Mouse (Mus musculus) CH12.LX (cell line): ENCODE measurements at regions not wholly inside any gene's neighbourhood (a gene's known extent, or its start where the extent isn't known, plus 50 kb on each side); places are given as distances from the start of the nearest gene placed in this dataset.

ENCODE experiments used
- CTCF ChIP-seq, 2 experiments: IDR thresholded peaks in 1 of 2; conservative IDR thresholded peaks in 1 of 2; 2 replicates each; pipeline ENCODE4 v1.5.1; 2011 to 2012; ENCODE audit warnings: low read depth in 2 of 2, low read length in 2 of 2, improper control_type of control experiment in 1 of 2, inconsistent platforms in 1 of 2, mild to moderate bottlenecking in 1 of 2, moderate library complexity in 1 of 2
- E2F4 ChIP-seq: IDR thresholded peaks from 2 replicates; pipeline ENCODE4 v1.6.1; 2011; ENCODE audit warnings: low read depth, low read length, improper control_type of control experiment; ENCODE audit not compliant: insufficient replicate concordance
- ELF1 ChIP-seq: IDR thresholded peaks from 2 replicates; pipeline ENCODE4 v1.6.1; 2014; ENCODE audit warnings: low read depth, mild to moderate bottlenecking, inconsistent platforms, low read length, improper control_type of control experiment
- EP300 ChIP-seq: IDR thresholded peaks from 2 replicates; pipeline ENCODE4 v1.6.1; 2011; ENCODE audit warnings: low read length, improper control_type of control experiment
- JUND ChIP-seq: conservative IDR thresholded peaks from 2 replicates; pipeline ENCODE4 v1.6.1; 2011; ENCODE audit warnings: low read depth, low read length, improper control_type of control experiment
- MYC ChIP-seq: IDR thresholded peaks from 2 replicates; pipeline ENCODE4 v1.6.1; 2011; ENCODE audit warnings: low read depth, mild to moderate bottlenecking, improper control_type of control experiment, low read length
- POLR2A ChIP-seq: IDR thresholded peaks from 2 replicates; pipeline ENCODE4 v1.6.1; 2011; ENCODE audit warnings: low read depth, mild to moderate bottlenecking, improper control_type of control experiment, low read length
- POLR2AphosphoS2 ChIP-seq: IDR thresholded peaks from 2 replicates; pipeline ENCODE4 v1.6.1; 2011; ENCODE audit warnings: low read depth, low read length, improper control_type of control experiment
- RAD21 ChIP-seq: IDR thresholded peaks from 2 replicates; pipeline ENCODE4 v1.6.1; 2011; ENCODE audit warnings: low read depth, mild to moderate bottlenecking, low read length, improper control_type of control experiment, moderate library complexity
- SIN3A ChIP-seq: IDR thresholded peaks from 2 replicates; pipeline ENCODE4 v1.6.1; 2012; ENCODE audit warnings: low read length, improper control_type of control experiment, inconsistent platforms
- USF1 ChIP-seq: IDR thresholded peaks from 2 replicates; pipeline ENCODE4 v1.6.1; 2014; ENCODE audit warnings: low read depth, mild to moderate bottlenecking, inconsistent platforms, low read length, improper control_type of control experiment
- ZC3H11A ChIP-seq: IDR thresholded peaks from 2 replicates; pipeline ENCODE4 v1.6.1; 2012; ENCODE audit warnings: low read depth, mild to moderate bottlenecking, inconsistent platforms, low read length, improper control_type of control experiment

DNA sequence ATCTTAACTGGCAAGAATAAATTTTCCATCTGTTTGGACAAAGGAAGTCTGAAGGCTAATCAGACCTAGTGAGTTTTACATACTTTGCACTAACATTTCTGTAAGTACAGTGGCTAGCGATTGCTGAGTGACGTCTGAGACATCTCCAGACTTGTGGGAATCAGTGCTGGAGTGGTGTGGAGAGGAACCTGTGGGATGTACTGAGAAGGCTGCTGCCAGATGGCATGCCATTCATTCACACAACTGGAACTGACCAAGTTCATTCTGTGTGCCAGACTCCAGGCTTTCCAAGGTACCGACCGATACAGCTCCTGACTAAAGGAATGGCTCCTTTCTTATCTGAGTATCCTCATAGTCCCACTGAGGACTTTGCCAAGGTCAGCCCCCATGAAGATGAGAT is 797.2 kb upstream of the Car8 start:
- TF ChIP-seq ZC3H11A (no peak), JUND (no peak), CTCF (conservative IDR thresholded peaks at IDR 0.05 in 1 of 2, IDR thresholded peaks at IDR 0.05 in 1 of 2; ENCODE audit: low read depth in 2 of 2, low read length in 2 of 2) (no peak), POLR2A (no peak), EP300 (no peak), MYC (no peak), POLR2AphosphoS2 (no peak), E2F4 (no peak), SIN3A (no peak), RAD21 (no peak), USF1 (no peak), ELF1 (no peak)
